Mouse (Mus musculus) intestine, embryonic 16.5 days (tissue): ENCODE measurements around the gene Rars. TPM values are rescaled to one million over a fixed set of nuclear protein-coding genes. Genes with fewer than 3 reads are reported as not detected.
A peak's percentile ranks its signal among the peaks of the same experiment; 100 is the strongest.
"Not testable (repeated sequence)": the region's sequence is repeated elsewhere in the genome, so short reads cannot be mapped to it uniquely, and the experiment has no call there.

Experiments used
- ATAC-seq: fragments of 200-750 bp; cut with Nextera tagmentation; 2 replicates; pipeline ENCODE4 v1.8.0; 2017; ENCODE audit warnings: moderate TSS enrichment, moderate library complexity
- H3K27ac ChIP-seq: fragments of 300-500 bp; sonication (generic); 2 replicates; pipeline ENCODE4 v1.5.1; 2014; ENCODE audit warnings: mild to moderate bottlenecking, low read length
- H3K27me3 ChIP-seq: fragments of 300-500 bp; sonication (generic); replicated peaks from 2 replicates; pipeline ENCODE4 v1.6.1; 2014; ENCODE audit warnings: low read length, control low read depth, mixed read lengths; ENCODE audit not compliant: control insufficient read depth, insufficient read depth
- H3K36me3 ChIP-seq: fragments of 300-500 bp; sonication (generic); 2 replicates; pipeline ENCODE4 v1.6.1; 2014; ENCODE audit warnings: low read length, control low read depth; ENCODE audit not compliant: control insufficient read depth, insufficient read depth
- H3K4me1 ChIP-seq: fragments of 300-500 bp; sonication (generic); 2 replicates; pipeline ENCODE4 v1.6.1; 2014; ENCODE audit warnings: low read length, control low read depth, mixed read lengths; ENCODE audit not compliant: control insufficient read depth, insufficient read depth
- H3K4me2 ChIP-seq: fragments of 300-500 bp; sonication (generic); 2 replicates; pipeline ENCODE4 v1.6.1; 2014; ENCODE audit warnings: low read depth, low read length, control low read depth
- H3K4me3 ChIP-seq: fragments of 300-500 bp; sonication (generic); 2 replicates; pipeline ENCODE4 v1.5.1; 2014; ENCODE audit warnings: mild to moderate bottlenecking, low read length
- H3K9ac ChIP-seq: fragments of 300-500 bp; sonication (generic); 2 replicates; pipeline ENCODE4 v1.6.1; 2014; ENCODE audit warnings: low read depth, low read length
- H3K9me3 ChIP-seq: fragments of 300-500 bp; sonication (generic); 2 replicates; pipeline ENCODE4 v1.6.1; 2016; ENCODE audit warnings: low read length, control low read depth; ENCODE audit not compliant: control insufficient read depth
- WGBS: fragments of 180-500 bp; shearing (Covaris S2); extraction: QIAGEN DNeasy Blood & Tissue Kit; methylation state at CpG from one replicate; pipeline ENCODE4 v1.1.7; 2014; 5-methylcytosine and 5-hydroxymethylcytosine counted together
- polyA plus RNA-seq: library from polyadenylated mRNA; unstranded; fragments of >200 nt; fragmentation: Nextera tagmentation; extraction: Ambion mirVana; gene quantifications from 2 replicates; pipeline ENCODE4 v1.2.1, GENCODE M21; 2015

Rars gene
- polyA plus RNA-seq, 1 experiment from 2014 or later: 139 TPM

GRCm38 (mm10) chr11:35841738-35842325 is 7.5 kb upstream of the Rars start:
- Histone ChIP-seq H3K27me3 (no peaks in the 10 kb centered on the region), H3K4me3 (no peak overlapping the region), H3K4me1 (no peaks in the 10 kb centered on the region), H3K36me3 (peaks cover 3% of the 10 kb centered on the region; the same call in 1 of the 2 replicates), H3K27ac (no peak overlapping the region), H3K9me3 (no peaks in the 10 kb centered on the region), H3K4me2 (no peak overlapping the region), H3K9ac (no peak overlapping the region)
- WGBS: 88% methylated on average over 21 of the region's 21 CpGs
- no peak for ATAC-seq

DNA sequence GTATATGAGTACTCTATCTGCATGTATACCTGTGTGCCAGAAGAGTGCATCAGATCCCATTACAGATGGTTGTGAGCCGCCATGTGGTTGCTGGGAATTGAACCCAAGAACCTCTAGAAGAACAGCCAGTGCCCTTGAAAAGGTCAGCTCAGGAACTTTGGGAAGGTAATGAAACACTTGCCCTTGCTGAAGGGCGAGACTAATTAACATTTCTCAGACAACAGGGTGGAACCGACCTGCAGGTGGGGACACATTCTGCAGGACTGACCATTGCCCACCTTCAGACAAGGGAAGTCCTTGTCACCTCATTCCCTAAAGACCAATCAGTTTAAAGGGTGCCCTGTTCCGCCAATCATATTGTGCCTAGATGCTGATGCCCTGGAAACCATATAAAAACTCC is 6.5 kb upstream of the Rars start:
- H3K4me1 ChIP-seq, H3K4me2 ChIP-seq, H3K9me3 ChIP-seq, H3K9ac ChIP-seq, H3K4me3 ChIP-seq, H3K27ac ChIP-seq, H3K27me3 ChIP-seq, H3K36me3 ChIP-seq, ATAC-seq: not testable (repeated sequence)
- 91% methylated on average over 4 of the region's 4 CpGs for WGBS

DNA sequence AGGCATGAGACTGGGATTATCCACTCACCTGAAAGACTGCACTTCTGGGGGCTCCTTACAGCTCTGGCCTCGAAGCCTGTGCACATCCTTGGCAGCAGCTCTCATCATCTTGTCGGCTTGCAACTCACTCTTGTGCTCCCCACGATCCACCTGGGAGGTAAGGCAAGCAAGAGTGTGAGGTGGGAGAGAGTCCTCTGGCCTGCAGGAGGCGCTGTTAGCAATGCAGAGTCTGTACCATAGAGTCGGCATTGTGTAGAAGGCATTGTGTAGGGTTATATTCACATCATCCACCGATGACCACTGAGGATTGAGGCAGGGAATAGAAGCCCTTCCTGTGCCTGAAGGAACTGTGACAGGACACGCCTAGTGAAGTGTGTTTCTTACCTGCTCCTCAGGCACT is 6.0 kb upstream of the Rars start:
- Histone ChIP-seq H3K4me2 (no peak overlapping the region), H3K4me1 (no peaks in the 10 kb centered on the region), H3K27me3 (no peaks in the 10 kb centered on the region), H3K36me3 (peaks cover 3% of the 10 kb centered on the region; the same call in 1 of the 2 replicates), H3K4me3 (no peak overlapping the region), H3K9ac (no peak overlapping the region), H3K9me3 (no peaks in the 10 kb centered on the region), H3K27ac (no peak overlapping the region)
- WGBS: 84% methylated on average over 7 of the region's 7 CpGs
- no peak for ATAC-seq

DNA sequence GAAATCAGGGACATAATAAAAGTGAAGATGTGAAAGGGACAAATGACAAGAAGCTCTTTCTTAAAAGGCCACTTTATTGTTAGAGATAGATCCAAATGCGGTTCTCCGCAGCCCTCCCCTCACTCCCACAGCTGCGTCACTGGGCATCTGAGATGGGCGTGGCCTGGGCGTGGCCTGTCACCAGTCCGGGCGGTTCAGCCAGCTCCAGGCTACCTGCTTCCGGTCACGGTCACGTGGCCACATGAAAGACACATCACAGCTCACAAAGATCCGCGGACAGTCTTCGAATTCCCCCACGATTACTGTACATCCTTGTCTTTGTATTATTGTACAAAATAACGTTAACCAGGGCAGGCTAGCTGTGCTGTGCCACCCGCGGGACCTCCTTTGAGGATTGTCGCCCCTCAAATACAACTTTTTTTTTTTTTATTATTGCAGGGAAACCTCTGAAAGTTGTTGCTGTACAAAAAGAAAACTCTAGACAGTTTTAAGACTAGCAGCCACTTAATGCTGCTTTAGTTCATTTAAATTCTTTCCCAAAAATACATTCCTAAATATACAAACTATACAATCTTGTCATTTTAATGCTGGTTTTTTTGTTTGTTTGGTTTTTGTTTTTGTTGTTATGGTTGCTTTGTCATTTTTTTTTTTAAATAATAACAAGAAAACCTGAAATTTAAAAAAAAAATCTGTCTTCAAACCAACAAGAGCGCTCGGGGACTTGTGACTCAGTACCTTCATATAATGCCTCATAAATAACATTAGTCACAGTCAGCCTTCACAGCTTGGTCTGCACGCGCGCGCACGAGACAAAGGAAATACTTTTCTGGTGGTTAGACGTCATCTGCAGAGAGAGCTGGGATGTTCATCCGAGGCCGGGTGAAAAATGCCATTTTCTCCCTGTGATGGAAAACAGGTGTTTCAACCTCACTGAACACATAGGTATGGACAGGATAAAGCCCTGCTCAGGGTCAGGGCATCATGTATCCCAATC is 4.3 kb upstream of the Rars start:
- Histone ChIP-seq H3K27ac (no peak overlapping the region), H3K4me3 (peak overlapping the region; percentile 41), H3K36me3 (no peaks in the 10 kb centered on the region), H3K9me3 (no peaks in the 10 kb centered on the region), H3K27me3 (no peaks in the 10 kb centered on the region), H3K9ac (peak overlapping the region; percentile 49; the same call in 1 of the 2 replicates), H3K4me1 (no peaks in the 10 kb centered on the region), H3K4me2 (peak overlapping the region; percentile 58)
- peak; percentile 77 for ATAC-seq
- WGBS: 21% methylated on average over 28 of the region's 28 CpGs

GRCm38 (mm10) chr11:35837156-35838126 is 3.1 kb upstream of the Rars start:
- no peaks in the 10 kb centered on the region for H3K36me3 ChIP-seq
- H3K27ac ChIP-seq: no peak overlapping the region
- H3K27me3 ChIP-seq: no peaks in the 10 kb centered on the region
- H3K9ac ChIP-seq: no peak overlapping the region
- H3K4me3 ChIP-seq: no peak overlapping the region
- peaks cover 7% of the 10 kb centered on the region; the same call in 1 of the 2 replicates for H3K4me1 ChIP-seq
- ATAC-seq: no peak
- H3K9me3 ChIP-seq: no peaks in the 10 kb centered on the region
- WGBS: 83% methylated on average over 5 of the region's 5 CpGs
- H3K4me2 ChIP-seq: no peak overlapping the region; the same call in 1 of the 2 replicates

DNA sequence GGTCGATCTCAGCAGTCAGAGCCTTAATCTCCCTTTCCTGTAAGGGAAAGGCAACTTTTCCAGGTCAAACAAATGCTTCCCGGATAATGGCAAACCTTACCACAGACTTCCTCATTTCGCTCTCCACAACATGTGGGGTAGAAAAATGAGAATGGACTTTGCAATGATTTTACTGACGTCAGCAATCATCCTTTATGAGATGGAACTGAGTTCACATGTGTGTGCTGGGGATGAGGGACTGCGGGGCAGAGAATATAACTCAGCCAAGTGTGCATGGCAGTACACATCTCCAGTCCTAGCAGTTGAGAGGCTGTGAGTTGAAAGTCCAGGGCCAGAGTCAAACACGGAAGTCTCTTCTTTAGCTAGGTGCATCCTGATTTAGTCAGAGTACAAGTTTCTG is 1.0 kb downstream of the Rars start:
- Histone ChIP-seq H3K36me3 (0 out of 2 replicates have a peak, but pooled peaks cover 6% of the 10 kb centered on the region), H3K9me3 (no peaks in the 10 kb centered on the region), H3K4me2 (peak overlapping the region; percentile 65), H3K27ac (peak overlapping the region; percentile 77), H3K9ac (peak overlapping the region; percentile 96), H3K27me3 (no peaks in the 10 kb centered on the region), H3K4me1 (peaks cover 7% of the 10 kb centered on the region; the same call in 1 of the 2 replicates), H3K4me3 (peak overlapping the region; percentile 96)
- ATAC-seq: no peak
- 72% methylated on average over 6 of the region's 6 CpGs for WGBS

DNA sequence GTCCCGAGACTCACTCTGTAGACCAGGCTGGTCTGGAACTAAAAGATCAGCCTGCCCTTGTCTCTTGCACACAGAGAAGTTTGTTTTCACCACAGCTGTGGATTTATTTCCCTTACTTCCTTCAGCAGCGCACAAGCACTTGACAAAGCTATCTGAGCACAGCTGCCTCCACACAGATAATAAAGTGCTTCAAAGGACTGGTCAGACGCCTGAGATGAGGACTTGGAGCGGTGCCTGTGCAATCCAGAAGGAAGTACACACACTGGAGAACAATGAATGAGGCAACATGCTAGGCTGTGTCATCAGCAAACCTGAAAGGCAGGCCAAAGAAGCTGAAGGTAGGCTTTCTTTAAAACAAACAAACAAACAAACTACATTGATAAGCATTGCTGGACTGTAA is 2.2 kb downstream of the Rars start:
- H3K4me2 ChIP-seq: no peak overlapping the region
- peaks cover 7% of the 10 kb centered on the region; the same call in 1 of the 2 replicates for H3K4me1 ChIP-seq
- ATAC-seq: peak; percentile 58
- no peak overlapping the region for H3K9ac ChIP-seq
- WGBS: 53% methylated on average over 4 of the region's 4 CpGs
- no peaks in the 10 kb centered on the region for H3K9me3 ChIP-seq
- H3K27ac ChIP-seq: 0 out of 2 replicates have a peak overlapping the region, but pooled peaks have one; percentile 7
- no peak overlapping the region for H3K4me3 ChIP-seq
- H3K27me3 ChIP-seq: no peaks in the 10 kb centered on the region
- 0 out of 2 replicates have a peak, but pooled peaks cover 8% of the 10 kb centered on the region for H3K36me3 ChIP-seq

- Histone ChIP-seq H3K4me2 (no peak overlapping the region), H3K27me3 (no peaks in the 10 kb centered on the region), H3K36me3 (peaks cover 28% of the 10 kb centered on the region), H3K4me3 (no peak overlapping the region), H3K27ac (no peak overlapping the region), H3K9ac (no peak overlapping the region), H3K9me3 (no peaks in the 10 kb centered on the region), H3K4me1 (no peaks in the 10 kb centered on the region)
- 90% methylated on average over 6 of the region's 6 CpGs for WGBS
- no peak for ATAC-seq
Observed at GRCm38 (mm10) chr11:35827714-35828113, 6.6 kb downstream of the Rars start.
